ENCODE assay signal across 8 mouse cellular contexts in genomic region chr7:97245950-97246578, GRCm38 (mm10).
DNase-seq lines count a peak whose midpoint lies in the region; ATAC-seq and TF ChIP-seq lines count a peak whose summit lies in the region.
"Not testable (repeated sequence)": the region's sequence is repeated elsewhere in the genome, so short reads cannot be mapped to it uniquely, and the experiment has no call there.

No protein-coding gene starts in this region.

- intact Hi-C loops in gastrocnemius, adult 2 months (cut with DNase I), result not testable (repeated sequence)

- not testable (repeated sequence) for H3K9me3 ChIP-seq in forebrain, embryonic 14.5 days (replicated peaks; ENCODE audit: control insufficient read depth, low read length); heart, embryonic 13.5 days; lung, embryonic 14.5 days (ENCODE audit: low read depth, low read length); midbrain, embryonic 10.5 days (replicated peaks); midbrain, embryonic 13.5 days

- not testable (repeated sequence) for H3K4me2 ChIP-seq in forebrain, embryonic 14.5 days (ENCODE audit: low read length); heart, embryonic 13.5 days; lung, embryonic 14.5 days; midbrain, embryonic 13.5 days (replicated peaks)

- not testable (repeated sequence) for TF ChIP-seq CTCF in embryonic fibroblast, embryonic 13.5 days (IDR thresholded peaks at IDR 0.05; ENCODE audit: borderline replicate concordance, insufficient read depth, low read length); gastrocnemius, adult 2 months (IDR thresholded peaks at IDR 0.05); lung, embryonic 14.5 days (IDR thresholded peaks at IDR 0.05; ENCODE audit: low read depth)

- not testable (repeated sequence) for H3K36me3 ChIP-seq in forebrain, embryonic 14.5 days (ENCODE audit: control insufficient read depth, insufficient read depth, low read length); heart, embryonic 13.5 days; lung, embryonic 14.5 days (ENCODE audit: insufficient read depth); midbrain, embryonic 10.5 days; midbrain, embryonic 13.5 days

- not testable (repeated sequence) for H3K27me3 ChIP-seq in forebrain, embryonic 14.5 days (replicated peaks; ENCODE audit: control insufficient read depth, insufficient read depth, low read length); heart, embryonic 13.5 days (replicated peaks); lung, embryonic 14.5 days (ENCODE audit: insufficient read depth, low read length); midbrain, embryonic 10.5 days (ENCODE audit: low read depth, poor library complexity, severe bottlenecking); midbrain, embryonic 13.5 days

- WGBS in forebrain, embryonic 14.5 days, result 55% methylated on average over 2 of the region's 2 CpGs
- WGBS in heart, embryonic 13.5 days, result 68% methylated on average over 2 of the region's 2 CpGs
- 56% methylated on average over 2 of the region's 2 CpGs for WGBS in lung, embryonic 14.5 days
- WGBS in midbrain, embryonic 10.5 days, result 72% methylated on average over 2 of the region's 2 CpGs
- whole genome bisulfite sequencing in midbrain, embryonic 13.5 days, result 57% methylated on average over 2 of the region's 2 CpGs

- not testable (repeated sequence) for H3K4me3 ChIP-seq in embryonic fibroblast, embryonic 13.5 days (ENCODE audit: insufficient read depth, low read length); forebrain, embryonic 14.5 days (ENCODE audit: low read depth, low read length); gastrocnemius, adult 2 months; heart, embryonic 13.5 days; lung, embryonic 14.5 days (ENCODE audit: low read depth, low read length); midbrain, embryonic 10.5 days; midbrain, embryonic 13.5 days (replicated peaks)

- H3K9ac ChIP-seq in forebrain, embryonic 14.5 days (ENCODE audit: low read length); heart, embryonic 13.5 days; lung, embryonic 14.5 days; midbrain, embryonic 13.5 days (replicated peaks): not testable (repeated sequence)

- peak; percentile 48 for DNase-seq in 3T3-L1 (ENCODE audit: low read depth, low spot score)
- DNase-seq in forebrain, embryonic 14.5 days (ENCODE audit: low spot score); gastrocnemius, adult 2 months; midbrain, embryonic 10.5 days (ENCODE audit: low spot score): not testable (repeated sequence)
- peak; percentile 13 for DNase-seq in lung, embryonic 14.5 days

- TF ChIP-seq POLR2A in embryonic fibroblast, embryonic 13.5 days (IDR thresholded peaks at IDR 0.05; ENCODE audit: low read depth, low read length), result not testable (repeated sequence)

- peak overlapping the region; percentile 99 for H3K27ac ChIP-seq in embryonic fibroblast, embryonic 13.5 days (ENCODE audit: insufficient read depth, low read length)
- H3K27ac ChIP-seq in forebrain, embryonic 14.5 days (ENCODE audit: low read depth, low read length); lung, embryonic 14.5 days (ENCODE audit: low read depth); midbrain, embryonic 13.5 days: not testable (repeated sequence)
- H3K27ac ChIP-seq in gastrocnemius, adult 2 months, result peak overlapping the region; percentile 88
- 0 out of 2 replicates have a peak overlapping the region, but pooled peaks have one; percentile 71 for H3K27ac ChIP-seq in heart, embryonic 13.5 days (replicated peaks)
- peak overlapping the region; percentile 61; the same call in 1 of the 2 replicates for H3K27ac ChIP-seq in midbrain, embryonic 10.5 days (replicated peaks)

- peak; percentile 50 for ATAC-seq in forebrain, embryonic 14.5 days
- not testable (repeated sequence) for ATAC-seq in heart, embryonic 13.5 days (ENCODE audit: extremely low read depth, insufficient number of reproducible peaks, low FRiP score, low TSS enrichment); lung, embryonic 14.5 days (ENCODE audit: insufficient read depth)
- ATAC-seq in midbrain, embryonic 13.5 days, result peak; percentile 40

- peaks cover 12% of the 10 kb centered on the region for H3K4me1 ChIP-seq in embryonic fibroblast, embryonic 13.5 days (ENCODE audit: control insufficient read depth, insufficient read depth, low read length)
- H3K4me1 ChIP-seq in forebrain, embryonic 14.5 days (ENCODE audit: control insufficient read depth, insufficient read depth, low read length); lung, embryonic 14.5 days (ENCODE audit: insufficient read depth): not testable (repeated sequence)
- H3K4me1 ChIP-seq in heart, embryonic 13.5 days, result peaks cover 20% of the 10 kb centered on the region
- H3K4me1 ChIP-seq in midbrain, embryonic 10.5 days, result peaks cover 20% of the 10 kb centered on the region
- peaks cover 12% of the 10 kb centered on the region; the same call in 1 of the 2 replicates for H3K4me1 ChIP-seq in midbrain, embryonic 13.5 days (replicated peaks)
